Mouse (Mus musculus) gastrocnemius, postnatal 14 days (tissue): ENCODE results near the gene Inpp5k. TPM values are rescaled to one million over a fixed set of nuclear protein-coding genes. Genes with fewer than 3 reads are reported as not detected.

ENCODE experiments used
- total RNA-seq, 2 experiments: library from RNA; stranded (reverse); gene quantifications; 2 replicates each; pipeline ENCODE4 v1.2.3; 2021

Inpp5k gene
- total RNA-seq, 2 experiments from 2014 or later = 17.0 to 23.0 TPM

Other genes with a start within 250 kb of the Inpp5k start
- gene Serpinf1, start 208.3 kb upstream of the Inpp5k start, total RNA-seq = 100 to 1,000 TPM; 128 to 156 TPM
- not detected for gene Serpinf2, start 191.4 kb upstream of the Inpp5k start, total RNA-seq
- 1 to 10 TPM; 6.0 TPM for gene Wdr81, start 176.3 kb upstream of the Inpp5k start, total RNA-seq
- 10 to 100 TPM; 17.3 to 23.0 TPM for gene Tlcd2, start 169.3 kb upstream of the Inpp5k start, total RNA-seq
- 10 to 100 TPM; 64.9 to 68.5 TPM for gene Prpf8, start 144.2 kb upstream of the Inpp5k start, total RNA-seq
- 10 to 100 TPM; 40.5 to 41.3 TPM for gene Rilp, start 120.9 kb upstream of the Inpp5k start, total RNA-seq
- 1 to 10 TPM; 7.1 to 7.2 TPM for gene Scarf1, start 117.4 kb upstream of the Inpp5k start, total RNA-seq
- 10 to 100 TPM; 25.3 to 30.8 TPM for gene Slc43a2, start 99.3 kb upstream of the Inpp5k start, total RNA-seq
- gene Pitpna, start 42.9 kb upstream of the Inpp5k start, total RNA-seq = 100 to 1,000 TPM; 176 to 185 TPM
- gene Myo1c, start 19.5 kb downstream of the Inpp5k start, total RNA-seq = 10 to 100 TPM; 50.5 to 51.8 TPM
- 10 to 100 TPM; 44.6 to 45.4 TPM for gene Crk, start 48.3 kb downstream of the Inpp5k start, total RNA-seq
- gene Ywhae, start 101.9 kb downstream of the Inpp5k start, total RNA-seq = 100 to 1,000 TPM; 633 to 674 TPM
- gene Doc2b, start 165.1 kb downstream of the Inpp5k start, total RNA-seq = 1 to 10 TPM in 1 of 2 experiments, under 1 TPM in 1; 0.53 to 1.8 TPM